Mouse (Mus musculus) CH12.LX (cell line): ENCODE data around the gene Btbd9. TPM values are rescaled to one million over a fixed set of nuclear protein-coding genes. Genes with fewer than 3 reads are reported as not detected.

ENCODE experiments used
- DNase-seq: peaks from one replicate; pipeline ENCODE4 v3.0.0-alpha.2; 2013; ENCODE audit errors: extremely low read depth
- H3K27ac ChIP-seq: 2 replicates; pipeline ENCODE4 v1.5.1; 2012; ENCODE audit warnings: low read depth, mild to moderate bottlenecking, control low read depth, moderate library complexity; ENCODE audit not compliant: insufficient read depth
- H3K27me3 ChIP-seq: replicated peaks from 2 replicates; pipeline ENCODE3; 2012; ENCODE audit warnings: inconsistent platforms
- H3K36me3 ChIP-seq, 2 experiments: replicated peaks in 1 of 2; 2 replicates each; pipeline versions ENCODE3 to v1.6.1; 2012; ENCODE audit warnings: inconsistent platforms in 1 of 2, low read length in 1 of 2, mild to moderate bottlenecking in 1 of 2, mixed read lengths in 1 of 2, moderate library complexity in 1 of 2; ENCODE audit not compliant: control insufficient read depth in 1 of 2, insufficient read depth in 1 of 2
- H3K4me1 ChIP-seq, 2 experiments: 2 replicates each; pipeline ENCODE4 v1.6.1; 2012; ENCODE audit warnings: inconsistent platforms in 1 of 2, moderate library complexity in 1 of 2; ENCODE audit not compliant: insufficient read depth in 2 of 2, control insufficient read depth in 1 of 2
- H3K4me2 ChIP-seq: 2 replicates; pipeline ENCODE4 v1.6.1; 2012; ENCODE audit warnings: low read depth, mild to moderate bottlenecking, control low read depth; ENCODE audit not compliant: poor library complexity, insufficient read depth, severe bottlenecking
- H3K4me3 ChIP-seq, 3 experiments: fragments of 150-350 bp in 1 of 3; sonication (generic) in 1 of 3; replicated peaks in 1 of 3; 2 replicates each; pipeline versions ENCODE3 to v1.5.1; 2011 to 2012; ENCODE audit warnings: low read depth in 2 of 3, low read length in 2 of 3, mild to moderate bottlenecking in 2 of 3, moderate library complexity in 2 of 3, control low read depth in 1 of 3, improper control_type of control experiment in 1 of 3, inconsistent platforms in 1 of 3, mixed read lengths in 1 of 3; ENCODE audit not compliant: poor library complexity in 1 of 3
- H3K79me2 ChIP-seq: replicated peaks from 2 replicates; pipeline ENCODE4 v1.6.1; 2012; ENCODE audit warnings: mild to moderate bottlenecking, moderate library complexity; ENCODE audit not compliant: control insufficient read depth, poor library complexity, insufficient read depth, severe bottlenecking; ENCODE audit errors: extremely low read depth
- H3K9ac ChIP-seq: 2 replicates; pipeline ENCODE4 v1.6.1; 2012; ENCODE audit warnings: low read depth, mild to moderate bottlenecking, control low read depth, moderate library complexity; ENCODE audit not compliant: insufficient read depth
- H3K9me3 ChIP-seq: replicated peaks from 2 replicates; pipeline ENCODE3; 2012; ENCODE audit warnings: low read length, inconsistent platforms, mixed read lengths
- CTCF ChIP-seq, 2 experiments: IDR thresholded peaks in 1 of 2; conservative IDR thresholded peaks in 1 of 2; 2 replicates each; pipeline ENCODE4 v1.5.1; 2011 to 2012; ENCODE audit warnings: low read depth in 2 of 2, low read length in 2 of 2, improper control_type of control experiment in 1 of 2, inconsistent platforms in 1 of 2, mild to moderate bottlenecking in 1 of 2, moderate library complexity in 1 of 2
- ELF1 ChIP-seq: IDR thresholded peaks from 2 replicates; pipeline ENCODE4 v1.6.1; 2014; ENCODE audit warnings: low read depth, mild to moderate bottlenecking, inconsistent platforms, low read length, improper control_type of control experiment
- ETS1 ChIP-seq: conservative IDR thresholded peaks from 2 replicates; pipeline ENCODE4 v1.6.1; 2012; ENCODE audit warnings: low read depth, mild to moderate bottlenecking, inconsistent platforms, low read length, improper control_type of control experiment, moderate library complexity
- KAT2A ChIP-seq: IDR thresholded peaks from 2 replicates; pipeline ENCODE4 v1.6.1; 2012; ENCODE audit warnings: low read length, improper control_type of control experiment, inconsistent platforms; ENCODE audit not compliant: insufficient replicate concordance
- MAFK ChIP-seq: IDR thresholded peaks from 2 replicates; pipeline ENCODE4 v1.6.1; 2011; ENCODE audit warnings: low read length, improper control_type of control experiment; ENCODE audit not compliant: insufficient replicate concordance
- MXI1 ChIP-seq: IDR thresholded peaks from 2 replicates; pipeline ENCODE4 v1.6.1; 2011; ENCODE audit warnings: mild to moderate bottlenecking, low read depth, low read length, improper control_type of control experiment
- NRF1 ChIP-seq: IDR thresholded peaks from 2 replicates; pipeline ENCODE4 v1.6.1; 2014; ENCODE audit warnings: low read depth, mild to moderate bottlenecking, inconsistent platforms, low read length, improper control_type of control experiment, moderate library complexity
- POLR2A ChIP-seq: IDR thresholded peaks from 2 replicates; pipeline ENCODE4 v1.6.1; 2011; ENCODE audit warnings: low read depth, mild to moderate bottlenecking, improper control_type of control experiment, low read length
- POLR2AphosphoS2 ChIP-seq: IDR thresholded peaks from 2 replicates; pipeline ENCODE4 v1.6.1; 2011; ENCODE audit warnings: low read depth, low read length, improper control_type of control experiment
- RAD21 ChIP-seq: IDR thresholded peaks from 2 replicates; pipeline ENCODE4 v1.6.1; 2011; ENCODE audit warnings: low read depth, mild to moderate bottlenecking, low read length, improper control_type of control experiment, moderate library complexity
- SIN3A ChIP-seq: IDR thresholded peaks from 2 replicates; pipeline ENCODE4 v1.6.1; 2012; ENCODE audit warnings: low read length, improper control_type of control experiment, inconsistent platforms
- SMC3 ChIP-seq: IDR thresholded peaks from 2 replicates; pipeline ENCODE4 v1.6.1; 2011; ENCODE audit warnings: low read depth, low read length, improper control_type of control experiment
- TCF12 ChIP-seq: IDR thresholded peaks from 2 replicates; pipeline ENCODE4 v1.6.1; 2014; ENCODE audit warnings: low read depth, mild to moderate bottlenecking, inconsistent platforms, low read length, improper control_type of control experiment
- UBTF ChIP-seq: IDR thresholded peaks from 2 replicates; pipeline ENCODE4 v1.6.1; 2012; ENCODE audit warnings: low read depth, mild to moderate bottlenecking, inconsistent platforms, low read length, improper control_type of control experiment, moderate library complexity
- ZC3H11A ChIP-seq: IDR thresholded peaks from 2 replicates; pipeline ENCODE4 v1.6.1; 2012; ENCODE audit warnings: low read depth, mild to moderate bottlenecking, inconsistent platforms, low read length, improper control_type of control experiment
- ZKSCAN1 ChIP-seq: IDR thresholded peaks from 2 replicates; pipeline ENCODE4 v1.6.1; 2012; ENCODE audit warnings: low read depth, inconsistent platforms, low read length, improper control_type of control experiment, borderline replicate concordance
- ZNF384 ChIP-seq: IDR thresholded peaks from 2 replicates; pipeline ENCODE4 v1.6.1; 2012; ENCODE audit warnings: low read depth, low read length, improper control_type of control experiment, inconsistent platforms
- dilution Hi-C: fragments of 300-500 bp; cut with MboI; formaldehyde crosslinking; loops from 2 replicates; pipeline ENCODE4 v1.14.3; 2020; ENCODE audit warnings: low sequenced_read_pairs; ENCODE audit not compliant: extremely low pct_unique_long_range_greater_than_20kb, extremely low pct_ligation_motif_present
- in situ Hi-C: fragments of 300-500 bp; cut with MboI; formaldehyde crosslinking; loops from 3 replicates; pipeline ENCODE4 v1.14.3; 2019; ENCODE audit warnings: low sequenced_read_pairs, low pct_ligation_motif_present, low pct_unique_long_range_greater_than_20kb, mixed read lengths
- polyA plus RNA-seq: library from polyadenylated mRNA; unstranded; fragments of >175 nt; gene quantifications from 2 replicates; pipeline ENCODE4 v1.2.1, GENCODE M21; 2012; ENCODE audit warnings: low read depth; ENCODE audit not compliant: insufficient read length
- total RNA-seq, 2 experiments: library from RNA; depleted of rRNA; stranded (reverse); fragments of 300-350 nt in 1 of 2; fragments of >200 nt in 1 of 2; gene quantifications; 2 replicates each; pipeline ENCODE4 v1.2.3; 2012 to 2014

Btbd9 gene
- total and polyA plus RNA-seq, 3 experiments = 19.3 to 25.4 (median 20.0) TPM

GRCm38 (mm10) chr17:30583258-30584001, 7.1 kb upstream of the Btbd9 start:
- TF ChIP-seq ZKSCAN1 (no peak), POLR2A (no peak), RAD21 (no peak), UBTF (no peak), TCF12 (no peak), SMC3 (no peak), MAFK (no peak), SIN3A (no peak), ETS1 (no peak), ZNF384 (no peak), NRF1 (no peak), POLR2AphosphoS2 (no peak), ELF1 (no peak), ZC3H11A (no peak), MXI1 (no peak)
- no peaks in the 10 kb centered on the region for H3K79me2 ChIP-seq
- no peaks in the 10 kb centered on the region for H3K4me1 ChIP-seq
- H3K4me3 ChIP-seq = no peak overlapping the region
- dilution Hi-C loops (no loop called here), in situ Hi-C loops (no loop called here)
- H3K9ac ChIP-seq = no peak overlapping the region
- H3K27ac ChIP-seq = no peak overlapping the region
- H3K36me3 ChIP-seq = peaks cover 0 to 1% of the 10 kb centered on the region in 2 experiments
- no peak overlapping the region for H3K4me2 ChIP-seq
- no peaks in the 10 kb centered on the region for H3K27me3 ChIP-seq
- H3K9me3 ChIP-seq = no peaks in the 10 kb centered on the region
- no peak for DNase-seq

DNA sequence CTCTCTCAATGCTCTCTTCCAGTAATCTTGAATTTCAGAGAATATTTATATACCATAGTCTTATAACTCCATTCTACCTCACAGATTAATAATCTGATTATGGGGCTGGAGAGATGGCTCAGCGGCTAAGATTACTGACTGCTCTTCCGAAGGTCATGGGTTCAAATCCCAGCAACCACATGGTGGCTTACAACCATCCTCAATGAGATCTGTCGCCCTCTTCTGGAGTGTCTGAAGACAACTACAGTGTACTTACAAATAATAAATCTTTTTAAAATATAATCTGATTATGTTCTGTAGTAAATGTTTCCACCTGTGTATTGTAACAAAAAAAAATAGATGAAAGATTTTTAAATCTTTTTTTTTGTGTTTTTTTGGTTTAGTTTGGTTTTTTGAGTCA, 6.0 kb upstream of the Btbd9 start:
- Histone ChIP-seq H3K27ac (no peak overlapping the region), H3K79me2 (no peaks in the 10 kb centered on the region), H3K9ac (no peak overlapping the region), H3K4me3 (no peak overlapping the region), H3K4me2 (no peak overlapping the region), H3K9me3 (no peaks in the 10 kb centered on the region), H3K27me3 (no peaks in the 10 kb centered on the region), H3K4me1 (no peaks in the 10 kb centered on the region), H3K36me3 (peaks cover 0 to 2% of the 10 kb centered on the region in 2 experiments)
- TF ChIP-seq KAT2A = no peak
- TF ChIP-seq CTCF (conservative IDR thresholded peaks at IDR 0.05 in 1 of 2, IDR thresholded peaks at IDR 0.05 in 1 of 2; ENCODE audit: low read depth in 2 of 2, low read length in 2 of 2) = peak in 1 of 2 experiments; percentile 35; a peak in 2 of 4 replicates
- DNase-seq = no peak
- dilution Hi-C loops = no loop called here
- in situ Hi-C loops = no loop called here
